ENCODE assay signal across 25 mouse cellular contexts in the genomic region with DNA sequence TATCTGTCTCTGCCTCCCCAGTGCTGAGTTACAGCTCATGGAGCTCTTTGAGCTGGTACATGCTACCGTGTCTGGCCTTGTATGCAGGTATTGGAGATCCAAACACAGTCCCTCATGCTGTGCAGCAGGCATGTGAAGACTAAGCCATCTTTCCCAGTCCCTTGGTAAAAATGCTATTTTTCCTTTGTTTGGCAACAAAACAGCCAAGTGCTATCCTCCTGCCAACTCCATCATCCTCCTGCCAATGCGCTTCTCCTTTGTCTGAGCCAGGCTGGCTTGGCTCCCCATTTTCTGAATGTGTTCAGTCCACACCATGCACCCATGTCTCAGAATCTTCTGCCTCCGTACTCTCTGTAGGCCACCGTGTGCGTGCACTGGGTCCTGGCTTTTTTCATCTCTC. TPM values are rescaled to one million over a fixed set of nuclear protein-coding genes. Genes with fewer than 3 reads are reported as not detected.
DNase-seq lines count a peak whose midpoint lies in the region; ATAC-seq lines count a peak whose summit lies in the region.
"Had no signal": no experiment of that assay in that cellular context is flagged by ENCODE, and none has a peak within 500 bp of the region (broad histone marks: within the 10 kb centered on the region; RNA-seq: fewer than 3 reads in every experiment).

No protein-coding gene starts in this region.

- H3K4me3 ChIP-seq in kidney, embryonic 16.5 days (ENCODE audit: low read length), result no peak overlapping the region
- H3K4me3 ChIP-seq: embryonic facial prominence, embryonic 15.5 days; heart, adult 2 months; heart, embryonic 15.5 days; liver, embryonic 12.5 days had no signal

- H3K27me3 ChIP-seq in kidney, embryonic 16.5 days (ENCODE audit: insufficient read depth, low read length), result no peaks in the 10 kb centered on the region
- H3K27me3 ChIP-seq: liver, embryonic 12.5 days had no signal

- no peaks in the 10 kb centered on the region for H3K36me3 ChIP-seq in kidney, embryonic 16.5 days (ENCODE audit: insufficient read depth, low read length)
- H3K36me3 ChIP-seq: embryonic facial prominence, embryonic 15.5 days; heart, embryonic 15.5 days; liver, embryonic 12.5 days had no signal

- peak; percentile 52; the same call in 1 of the 2 replicates for ATAC-seq in frontal cortex, adult (ENCODE audit: low TSS enrichment)
- no peak for ATAC-seq in megakaryocyte, adult 5-6 weeks (ENCODE audit: poor library complexity, severe bottlenecking)
- ATAC-seq in kidney, embryonic 16.5 days (ENCODE audit: low FRiP score, low TSS enrichment), result no peak
- ATAC-seq: liver, embryonic 12.5 days; midbrain, embryonic 16.5 days had no signal

- H3K9ac ChIP-seq in kidney, embryonic 16.5 days (replicated peaks; ENCODE audit: low read length), result no peak overlapping the region
- H3K9ac ChIP-seq: embryonic facial prominence, embryonic 15.5 days; heart, embryonic 15.5 days; liver, embryonic 12.5 days; lung, embryonic 14.5 days had no signal

- no peak for DNase-seq in frontal cortex, postnatal 25 days (ENCODE audit: low spot score in 2 of 2)
- peak; percentile 34 to 48 for DNase-seq in right cerebral cortex, postnatal 10 days (ENCODE audit: low spot score in 2 of 2)
- DNase-seq in right cerebral cortex, postnatal 14 days, result no peak
- peak; percentile 67 to 79 for DNase-seq in cerebellum, postnatal 14 days
- DNase-seq: adrenal gland, postnatal 10 days; B cell, adult 2 months; embryo, embryonic 11 days; gastrocnemius, postnatal 10 days; heart, adult 2 months; kidney, adult 9 months; lung, embryonic 14.5 days; thymus, postnatal 4 days had no signal

- H3K27ac ChIP-seq in kidney, embryonic 16.5 days (ENCODE audit: low read length), result no peak overlapping the region
- H3K27ac ChIP-seq: embryonic facial prominence, embryonic 15.5 days; heart, adult 2 months; heart, embryonic 15.5 days; liver, embryonic 12.5 days had no signal

- no peak overlapping the region for H3K4me2 ChIP-seq in kidney, embryonic 16.5 days (replicated peaks; ENCODE audit: low read depth, low read length)
- H3K4me2 ChIP-seq: embryonic facial prominence, embryonic 15.5 days; heart, embryonic 15.5 days; liver, embryonic 12.5 days; lung, embryonic 14.5 days had no signal

- no peaks in the 10 kb centered on the region for H3K9me3 ChIP-seq in kidney, embryonic 16.5 days (ENCODE audit: low read length)
- H3K9me3 ChIP-seq: embryonic facial prominence, embryonic 15.5 days; heart, embryonic 15.5 days; liver, embryonic 12.5 days had no signal

- no peaks in the 10 kb centered on the region for H3K4me1 ChIP-seq in kidney, embryonic 16.5 days (ENCODE audit: insufficient read depth, low read length)
- H3K4me1 ChIP-seq: liver, embryonic 12.5 days had no signal

- 87% methylated on average over 5 of the region's 5 CpGs for WGBS in kidney, embryonic 16.5 days

RNA-seq across cellular contexts. Expression of a gene that starts 40.2 kb away (rescaled TPM):
- not detected in 2 replicates for total RNA-seq in megakaryocyte, adult 5-6 weeks (2015)
- not detected in 2 replicates for total RNA-seq in megakaryocyte, adult 5-6 weeks (2017)
- polyA plus RNA-seq in kidney, embryonic 16.5 days (2015; fragmentation: Nextera tagmentation; extraction: Ambion mirVana), result not detected in 2 replicates
- total RNA-seq: adrenal gland, postnatal 10 days; gastrocnemius, postnatal 10 days; heart, adult 2 months; hematopoietic stem cell, adult 5-6 weeks; left cerebral cortex, adult 18-20 months had no signal
- polyA plus RNA-seq: embryonic facial prominence, embryonic 15.5 days; heart, adult 2 months; heart, embryonic 15.5 days; intestine, embryonic 14.5 days; large intestine, adult 2 months; limb, embryonic 11.5 days; liver, embryonic 12.5 days; lung, embryonic 14.5 days; midbrain, embryonic 16.5 days; neural tube, embryonic 11.5 days had no signal

Comparison
In these comparisons a context has a peak if more than half of its experiments do, and no peak if none do; other contexts are left out.
1. DNase-seq: peak in right cerebral cortex, postnatal 10 days (2 of 2) and cerebellum, postnatal 14 days (2 of 2); none in frontal cortex, postnatal 25 days (0 of 2) and right cerebral cortex, postnatal 14 days (single experiment).